Mouse (Mus musculus): ENCODE measurements at regions not wholly inside any gene's neighbourhood (a gene's known extent, or its start where the extent isn't known, plus 50 kb on each side); places are given as distances from the start of the nearest gene placed in this dataset.
"Not testable (repeated sequence)": the region's sequence is repeated elsewhere in the genome, so short reads cannot be mapped to it uniquely, and the experiment has no call there.

GRCm38 (mm10) chr11:45389243-45390146, 462.4 kb upstream of the Clint1 start:
- Histone ChIP-seq H3K4me3 (no peak overlapping the region), H3K27me3 (no peaks in the 10 kb centered on the region), H3K4me1 (no peaks in the 10 kb centered on the region; the same call in 1 of the 2 replicates), H3K4me2 (replicated peaks) (no peak overlapping the region), H3K36me3 (no peaks in the 10 kb centered on the region), H3K9me3 (no peaks in the 10 kb centered on the region), H3K9ac (replicated peaks) (no peak overlapping the region), H3K27ac (replicated peaks) (peak overlapping the region; percentile 52)
- ATAC-seq (ENCODE audit: low FRiP score, low read depth) = no peak
- WGBS = 65% methylated on average over 11 of the region's 11 CpGs

- H3K4me1 ChIP-seq = peaks cover 11% of the 10 kb centered on the region
- WGBS = 47% methylated on average over 3 of the region's 3 CpGs
- H3K9me3 ChIP-seq = no peaks in the 10 kb centered on the region
- no peak overlapping the region for H3K9ac ChIP-seq (replicated peaks)
- no peaks in the 10 kb centered on the region for H3K36me3 ChIP-seq
- H3K4me3 ChIP-seq = no peak overlapping the region
- no peaks in the 10 kb centered on the region for H3K27me3 ChIP-seq
- H3K4me2 ChIP-seq (replicated peaks) = no peak overlapping the region
- no peak overlapping the region for H3K27ac ChIP-seq (replicated peaks)
- ATAC-seq (ENCODE audit: low FRiP score, low read depth) = peak; percentile 85
Observed at GRCm38 (mm10) chr11:45396009-45396408, 455.8 kb upstream of the Clint1 start.

- H3K4me3 ChIP-seq = no peak overlapping the region
- no peak overlapping the region for H3K27ac ChIP-seq (replicated peaks)
- H3K27me3 ChIP-seq = no peaks in the 10 kb centered on the region
- WGBS = 69% methylated on average over 6 of the region's 6 CpGs
- H3K9ac ChIP-seq (replicated peaks) = no peak overlapping the region
- no peak for ATAC-seq (ENCODE audit: low FRiP score, low read depth)
- no peaks in the 10 kb centered on the region for H3K36me3 ChIP-seq
- H3K9me3 ChIP-seq = no peaks in the 10 kb centered on the region
- no peak overlapping the region for H3K4me2 ChIP-seq (replicated peaks)
- H3K4me1 ChIP-seq = peaks cover 11% of the 10 kb centered on the region
Observed at GRCm38 (mm10) chr11:45398188-45398587, 453.7 kb upstream of the Clint1 start.

- no peak overlapping the region for H3K4me2 ChIP-seq (replicated peaks)
Observed at GRCm38 (mm10) chr11:45404377-45405029, 447.3 kb upstream of the Clint1 start.

GRCm38 (mm10) chr11:45424066-45424465, 427.8 kb upstream of the Clint1 start:
- not testable (repeated sequence) for H3K9ac ChIP-seq (replicated peaks); H3K27me3 ChIP-seq; H3K4me3 ChIP-seq; H3K9me3 ChIP-seq; ATAC-seq (ENCODE audit: low FRiP score, low read depth); H3K27ac ChIP-seq (replicated peaks); H3K4me1 ChIP-seq; H3K36me3 ChIP-seq; H3K4me2 ChIP-seq (replicated peaks)

More at GRCm38 (mm10) chr11:45404377-45405029, 447.3 kb upstream of the Clint1 start:
- no peak overlapping the region for H3K4me3 ChIP-seq
- no peaks in the 10 kb centered on the region for H3K4me1 ChIP-seq
- no peak for ATAC-seq (ENCODE audit: low FRiP score, low read depth)
- H3K27me3 ChIP-seq = no peaks in the 10 kb centered on the region
- no peaks in the 10 kb centered on the region for H3K36me3 ChIP-seq
- no peak overlapping the region for H3K9ac ChIP-seq (replicated peaks)
- WGBS = 92% methylated on average over 10 of the region's 10 CpGs
- no peak overlapping the region for H3K27ac ChIP-seq (replicated peaks)
- no peaks in the 10 kb centered on the region for H3K9me3 ChIP-seq

- H3K27ac ChIP-seq (replicated peaks) = no peak overlapping the region
- WGBS = 66% methylated on average over 3 of the region's 3 CpGs
- H3K9me3 ChIP-seq = no peaks in the 10 kb centered on the region
- H3K9ac ChIP-seq (replicated peaks) = no peak overlapping the region
- H3K4me2 ChIP-seq (replicated peaks) = no peak overlapping the region
- no peaks in the 10 kb centered on the region for H3K36me3 ChIP-seq
- no peak overlapping the region for H3K4me3 ChIP-seq
- H3K27me3 ChIP-seq = no peaks in the 10 kb centered on the region
- H3K4me1 ChIP-seq = no peaks in the 10 kb centered on the region
- no peak for ATAC-seq (ENCODE audit: low FRiP score, low read depth)
Observed at GRCm38 (mm10) chr11:45440937-45441720, 410.7 kb upstream of the Clint1 start.

- Histone ChIP-seq H3K4me1 (0 out of 2 replicates have a peak, but pooled peaks cover 2% of the 10 kb centered on the region), H3K4me2 (replicated peaks) (no peak overlapping the region), H3K9me3 (no peaks in the 10 kb centered on the region), H3K27ac (replicated peaks) (no peak overlapping the region), H3K27me3 (no peaks in the 10 kb centered on the region), H3K4me3 (no peak overlapping the region), H3K9ac (replicated peaks) (no peak overlapping the region), H3K36me3 (no peaks in the 10 kb centered on the region)
- WGBS = 75% methylated on average over 2 of the region's 2 CpGs
- ATAC-seq (ENCODE audit: low FRiP score, low read depth) = no peak
Observed at GRCm38 (mm10) chr11:45446512-45446911, 405.3 kb upstream of the Clint1 start.

GRCm38 (mm10) chr11:45454234-45454633, 397.6 kb upstream of the Clint1 start:
- H3K9me3 ChIP-seq = no peaks in the 10 kb centered on the region
- 0 out of 2 replicates have a peak, but pooled peaks cover 7% of the 10 kb centered on the region for H3K4me1 ChIP-seq
- ATAC-seq (ENCODE audit: low FRiP score, low read depth) = no peak
- no peak overlapping the region for H3K4me3 ChIP-seq
- no peaks in the 10 kb centered on the region for H3K36me3 ChIP-seq
- no peak overlapping the region for H3K4me2 ChIP-seq (replicated peaks)
- H3K27ac ChIP-seq (replicated peaks) = no peak overlapping the region
- H3K9ac ChIP-seq (replicated peaks) = no peak overlapping the region
- H3K27me3 ChIP-seq = no peaks in the 10 kb centered on the region
- 53% methylated on average over 5 of the region's 5 CpGs for WGBS

GRCm38 (mm10) chr11:45454933-45455332, 396.9 kb upstream of the Clint1 start:
- Histone ChIP-seq H3K27me3 (no peaks in the 10 kb centered on the region), H3K9me3 (no peaks in the 10 kb centered on the region), H3K4me1 (0 out of 2 replicates have a peak, but pooled peaks cover 7% of the 10 kb centered on the region), H3K36me3 (no peaks in the 10 kb centered on the region), H3K4me2 (replicated peaks) (no peak overlapping the region), H3K27ac (replicated peaks) (no peak overlapping the region), H3K9ac (replicated peaks) (no peak overlapping the region), H3K4me3 (no peak overlapping the region)
- ATAC-seq (ENCODE audit: low FRiP score, low read depth) = no peak
- WGBS = 81% methylated on average over 3 of the region's 3 CpGs

- Histone ChIP-seq H3K36me3 (no peaks in the 10 kb centered on the region), H3K27ac (replicated peaks) (no peak overlapping the region), H3K4me3 (no peak overlapping the region), H3K4me2 (replicated peaks) (no peak overlapping the region), H3K4me1 (0 out of 2 replicates have a peak, but pooled peaks cover 5% of the 10 kb centered on the region), H3K27me3 (no peaks in the 10 kb centered on the region), H3K9me3 (no peaks in the 10 kb centered on the region), H3K9ac (replicated peaks) (no peak overlapping the region)
- ATAC-seq (ENCODE audit: low FRiP score, low read depth) = no peak
- WGBS = 71% methylated on average over 3 of the region's 3 CpGs
Observed at GRCm38 (mm10) chr11:45456724-45457123, 395.1 kb upstream of the Clint1 start.

- 82% methylated on average over 4 of the region's 4 CpGs for WGBS
Observed at GRCm38 (mm10) chr11:45457597-45457996, 394.3 kb upstream of the Clint1 start.

More at GRCm38 (mm10) chr11:45457597-45457996, 394.3 kb upstream of the Clint1 start:
- H3K4me2 ChIP-seq (replicated peaks) = no peak overlapping the region
- H3K27ac ChIP-seq (replicated peaks) = no peak overlapping the region
- 0 out of 2 replicates have a peak, but pooled peaks cover 5% of the 10 kb centered on the region for H3K4me1 ChIP-seq
- no peak for ATAC-seq (ENCODE audit: low FRiP score, low read depth)
- H3K27me3 ChIP-seq = no peaks in the 10 kb centered on the region
- H3K9me3 ChIP-seq = no peaks in the 10 kb centered on the region
- no peak overlapping the region for H3K9ac ChIP-seq (replicated peaks)
- no peak overlapping the region for H3K4me3 ChIP-seq
- no peaks in the 10 kb centered on the region for H3K36me3 ChIP-seq
